In the genomic region with DNA sequence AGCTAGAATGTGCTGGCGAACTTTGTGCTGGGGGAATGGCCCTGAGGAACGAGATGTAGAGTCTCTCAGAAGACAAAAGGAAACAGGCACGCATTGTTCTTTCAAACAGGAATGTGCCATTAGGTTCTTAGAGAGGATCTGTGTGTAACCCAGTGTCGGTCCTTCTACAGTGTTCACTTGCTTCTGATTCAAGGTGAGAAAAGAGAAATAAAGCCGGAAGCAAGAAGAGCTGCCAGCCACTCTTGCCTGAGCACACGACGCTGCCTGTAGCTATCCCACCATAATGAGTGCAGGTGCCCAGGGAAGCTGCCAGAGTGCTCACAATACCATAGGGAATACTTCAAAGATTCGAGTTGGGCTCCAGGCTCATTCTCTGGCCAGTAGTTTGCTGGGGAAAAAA, we compare ENCODE assay signal across 20 mouse cellular contexts. TPM values are rescaled to one million over a fixed set of nuclear protein-coding genes. Genes with fewer than 3 reads are reported as not detected.
"Had no signal": no experiment of that assay in that cellular context is flagged by ENCODE, and none has a peak within 500 bp of the region (broad histone marks: within the 10 kb centered on the region; RNA-seq: fewer than 3 reads in every experiment).

No protein-coding gene starts in this region.

- H3K4me3 ChIP-seq: layer of hippocampus, adult 2 months; liver, embryonic 12.5 days; liver, embryonic 15.5 days; lung, embryonic 15.5 days; megakaryocyte, embryonic 14.5 days; neural tube, embryonic 13.5 days had no signal

- H3K36me3 ChIP-seq: liver, embryonic 12.5 days; liver, embryonic 15.5 days; lung, embryonic 15.5 days; neural tube, embryonic 13.5 days had no signal

- H3K4me2 ChIP-seq: liver, embryonic 12.5 days; liver, embryonic 15.5 days; lung, embryonic 15.5 days; neural tube, embryonic 13.5 days had no signal

- ATAC-seq: intestine, postnatal 0 days; liver, embryonic 12.5 days had no signal

- H3K9ac ChIP-seq: liver, embryonic 12.5 days; liver, embryonic 15.5 days; lung, embryonic 15.5 days; neural tube, embryonic 13.5 days had no signal

- H3K4me1 ChIP-seq: liver, embryonic 12.5 days; liver, embryonic 15.5 days; lung, embryonic 15.5 days; megakaryocyte, embryonic 14.5 days had no signal

- H3K27ac ChIP-seq: kidney, postnatal 0 days; layer of hippocampus, adult 2 months; liver, embryonic 12.5 days; liver, embryonic 15.5 days; lung, embryonic 15.5 days; neural tube, embryonic 13.5 days had no signal

- H3K27me3 ChIP-seq: liver, embryonic 12.5 days; liver, embryonic 15.5 days; lung, embryonic 15.5 days; megakaryocyte, embryonic 14.5 days; neural tube, embryonic 13.5 days had no signal

- H3K9me3 ChIP-seq: liver, embryonic 12.5 days; liver, embryonic 15.5 days; lung, embryonic 15.5 days; megakaryocyte, embryonic 14.5 days; neural tube, embryonic 13.5 days had no signal

- DNase-seq: kidney, adult 2 months; kidney, postnatal 25 days; layer of hippocampus, adult 9-11 months; liver; lung, adult 18-20 months; lung, postnatal 10 days; lung, postnatal 36 days; right cerebral cortex, adult 18-20 months; right cerebral cortex, postnatal 14 days; thymus, adult 2 months; thymus, postnatal 25 days had no signal

RNA-seq across cellular contexts. Expression of gene Pcdh8, which starts 43.6 kb away (rescaled TPM):
- polyA plus RNA-seq: liver, embryonic 12.5 days; spleen, adult 2 months had no signal
